Mouse (Mus musculus): ENCODE results near the gene Ebpl.

The Ebpl gene

DNA sequence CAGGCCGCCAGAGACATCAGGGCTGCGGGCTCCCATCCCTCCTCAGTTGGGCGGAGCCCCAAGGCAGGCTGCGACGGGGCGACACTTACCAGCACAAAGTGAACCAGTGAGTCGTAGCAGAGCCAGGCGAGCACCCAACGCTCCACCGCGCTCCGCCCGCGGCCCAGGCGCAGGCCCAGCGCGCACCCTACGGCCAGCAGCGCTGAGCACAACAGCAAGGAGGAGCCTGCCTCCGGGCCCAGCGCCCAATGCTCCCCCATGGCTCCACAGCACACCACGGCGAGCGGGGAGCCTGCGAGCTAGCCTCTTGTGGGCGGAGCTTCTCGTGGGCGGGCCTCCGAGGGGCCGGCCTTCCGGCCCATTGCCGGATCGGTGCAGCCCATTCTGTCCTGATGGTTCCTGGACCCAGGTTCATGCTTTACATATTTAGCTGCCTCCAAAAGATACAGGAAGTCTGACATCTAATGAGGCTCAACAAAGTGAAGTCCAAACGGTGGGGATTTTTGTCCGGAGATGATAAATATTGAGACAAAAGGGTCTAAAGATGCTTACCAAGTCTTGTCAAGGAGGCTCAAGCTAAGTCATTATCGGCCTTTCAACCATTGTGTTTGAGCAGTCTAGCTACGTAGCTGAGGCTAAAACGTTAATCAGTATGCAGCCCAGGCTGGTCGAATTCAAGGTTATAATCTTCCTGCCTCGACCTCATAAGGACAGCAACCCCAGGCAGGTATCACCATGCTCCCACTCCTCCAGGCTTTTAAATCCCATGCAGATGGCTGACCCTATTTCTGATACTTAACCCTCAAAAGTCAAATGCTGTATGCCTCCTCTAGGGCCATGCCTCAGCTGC lies at the start of gene Ebpl:
Gene Ebpl (minus strand): TSS at position 309 of the 850 bp plus-strand sequence.
- peak; percentile 94 for DNase-seq

DNA sequence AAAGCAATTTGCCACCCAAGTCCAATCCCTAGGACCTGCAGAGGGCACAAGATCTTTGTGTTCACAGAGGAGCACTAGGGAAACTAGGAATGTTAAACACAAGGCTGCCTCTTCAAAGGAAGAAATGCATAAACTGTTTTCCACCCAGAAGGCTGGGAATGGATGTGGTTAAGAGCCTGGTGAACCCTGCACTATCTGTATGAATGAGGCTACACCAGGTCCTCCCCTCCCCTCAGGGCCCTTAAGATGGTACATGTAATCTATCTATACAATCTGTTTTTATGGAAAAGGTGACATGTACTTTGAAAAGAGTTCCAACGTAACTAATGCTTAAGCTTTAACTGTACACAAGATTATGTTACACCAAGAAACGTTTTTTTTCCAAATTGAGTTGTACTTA lies 49.8 kb upstream of the Ebpl start:
- DNase-seq = no peak

DNA sequence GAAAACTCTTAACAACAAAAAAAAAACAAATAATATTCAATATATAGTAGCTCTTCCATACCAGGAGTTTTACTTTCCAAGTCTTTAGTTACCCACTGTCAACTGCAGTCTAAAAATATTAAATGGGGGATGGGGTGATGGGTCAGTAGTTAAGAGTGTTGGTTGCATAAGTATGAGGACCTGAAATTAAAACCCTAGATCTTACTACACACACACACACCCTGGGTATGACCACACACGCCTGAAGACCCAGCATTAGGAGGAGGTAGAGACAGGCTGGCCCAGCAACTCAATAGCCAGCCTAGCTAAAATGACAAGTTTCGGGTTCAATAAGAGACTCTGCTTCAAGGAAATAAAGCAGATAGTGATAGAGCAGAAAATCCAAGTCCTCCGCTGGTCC lies 46.8 kb upstream of the Ebpl start:
- no peak for DNase-seq

DNA sequence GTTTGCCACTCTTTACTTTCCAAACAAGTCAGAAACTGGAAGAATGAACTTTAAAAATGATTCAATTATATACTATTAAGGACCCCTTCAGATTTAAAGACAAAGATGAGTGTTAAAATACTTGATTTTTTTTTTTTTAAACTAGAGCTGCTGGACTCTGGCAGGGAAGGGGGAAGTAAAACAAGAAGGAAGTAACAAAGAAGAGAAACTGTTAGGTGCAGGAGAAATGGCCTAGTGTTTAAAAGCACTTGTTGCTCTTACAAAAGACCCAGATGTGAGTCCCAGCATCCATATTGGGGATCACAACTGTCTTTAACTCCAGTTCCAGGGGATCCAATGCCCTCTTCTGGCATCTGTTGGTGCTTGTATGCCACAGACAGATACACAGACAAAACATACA lies 45.5 kb upstream of the Ebpl start:
- DNase-seq = no peak

DNA sequence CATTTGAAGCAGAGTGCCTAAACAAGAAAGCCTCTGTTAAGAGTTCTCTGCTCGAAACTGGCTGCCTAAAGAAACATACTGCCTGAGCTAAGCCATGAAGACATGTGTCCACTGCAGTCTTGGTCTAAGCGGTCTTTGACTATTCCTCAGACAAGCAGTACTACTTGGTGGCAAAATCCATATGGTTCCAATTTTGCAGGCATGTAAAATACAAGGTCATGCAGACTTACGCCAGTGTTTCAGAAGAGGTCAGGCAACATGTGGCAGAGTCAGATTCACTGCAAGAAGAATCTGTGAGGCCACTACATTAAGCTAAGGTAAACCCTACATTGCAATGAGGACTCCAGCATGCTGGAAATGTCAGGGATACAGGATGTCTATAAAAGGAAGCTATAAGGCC lies 44.7 kb upstream of the Ebpl start:
- peak; percentile 58 for DNase-seq

DNA sequence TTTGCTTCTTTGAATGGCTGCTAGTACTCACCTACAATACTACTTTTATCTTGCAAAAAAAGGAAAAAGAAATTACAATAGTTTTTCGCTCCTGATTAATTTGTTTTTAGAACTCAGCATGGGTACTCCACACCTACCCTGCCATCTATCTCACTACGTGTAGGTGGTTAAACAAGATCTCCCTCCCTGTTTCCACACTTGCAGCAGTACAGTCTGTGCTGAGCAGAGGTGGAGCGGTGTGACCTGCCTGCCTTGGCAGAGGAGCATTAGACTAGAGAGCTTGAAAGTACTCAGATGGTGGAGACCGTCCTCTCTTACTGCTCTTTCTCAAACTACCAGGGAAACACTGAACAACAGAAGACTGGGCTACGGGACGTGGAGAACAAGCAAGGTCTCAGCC lies 34.5 kb upstream of the Ebpl start:
- DNase-seq = no peak

DNA sequence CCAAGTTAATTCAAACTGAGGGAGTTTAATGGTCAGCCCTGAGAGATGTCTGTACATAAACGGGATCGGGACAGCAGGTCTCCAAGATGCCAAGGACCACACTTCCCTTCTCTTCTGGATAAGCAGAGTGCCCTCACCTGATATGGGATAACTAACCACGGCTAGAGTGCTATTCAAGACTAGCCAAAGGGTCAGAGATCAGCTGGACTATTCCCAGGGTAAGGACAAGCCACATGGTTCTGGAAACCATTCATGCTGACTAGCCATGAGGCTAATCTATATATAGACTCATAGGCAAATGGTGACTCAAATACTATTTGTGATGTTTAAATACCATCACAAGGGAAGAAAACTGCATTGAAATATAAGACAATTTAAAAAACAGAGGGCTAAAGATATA lies 30.3 kb upstream of the Ebpl start:
- DNase-seq = no peak

DNA sequence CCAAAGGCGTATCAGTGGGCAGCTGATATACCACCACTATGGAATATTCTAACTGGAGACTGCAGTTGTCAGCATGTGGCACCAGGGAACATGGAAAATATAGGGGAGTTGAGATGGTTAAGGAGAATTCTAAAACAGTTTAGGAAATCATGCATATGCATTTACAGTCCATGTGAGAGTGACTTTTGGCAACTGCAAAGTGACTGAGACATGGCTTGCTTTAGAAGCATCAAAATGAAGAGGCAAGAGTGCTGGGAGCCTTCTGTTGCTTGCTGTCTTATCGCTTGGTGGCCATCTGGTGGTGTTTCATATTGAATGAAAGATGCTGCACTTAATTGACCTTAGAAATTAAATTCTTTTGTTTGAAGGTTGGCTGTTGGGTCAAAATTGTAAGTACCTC lies 7.1 kb upstream of the Ebpl start:
- DNase-seq = no peak

DNA sequence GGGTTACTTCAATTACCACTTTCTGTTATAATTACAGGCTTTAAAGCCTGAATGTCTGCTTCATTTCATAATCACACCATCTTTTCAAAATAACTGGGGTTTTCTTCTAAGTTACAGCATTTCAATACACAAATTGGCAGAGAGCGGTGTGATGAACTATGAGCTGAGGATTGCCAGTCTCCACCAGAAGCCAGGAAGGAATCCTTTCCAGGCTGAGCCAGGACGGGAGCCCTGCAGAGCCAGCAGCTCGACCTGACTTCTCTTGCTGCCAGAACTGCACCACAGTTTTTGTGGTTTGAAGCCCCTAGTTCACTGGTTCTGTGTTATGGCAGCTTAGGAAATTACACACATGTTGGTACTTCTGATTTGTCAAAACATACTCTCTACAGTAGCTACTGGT lies 4.4 kb upstream of the Ebpl start:
- DNase-seq = no peak

DNA sequence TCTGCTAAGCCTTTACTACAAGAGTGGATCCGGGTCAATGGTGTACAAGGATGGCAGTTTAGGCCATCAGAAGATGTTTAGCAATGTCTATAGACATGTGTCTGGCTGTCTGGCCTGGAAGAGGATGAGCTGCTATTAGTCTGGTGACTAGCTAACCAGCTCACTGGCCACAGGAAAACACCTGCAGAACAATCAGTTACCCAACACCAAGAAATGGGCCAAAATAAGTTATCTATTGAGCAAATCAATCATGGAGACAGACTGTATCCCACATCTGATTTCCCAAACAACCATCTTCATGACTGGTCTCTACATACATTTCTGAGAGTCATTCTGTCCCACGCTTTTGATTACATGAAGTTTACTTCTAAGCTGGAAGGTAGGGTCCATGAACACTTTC lies 3.5 kb upstream of the Ebpl start:
- no peak for DNase-seq

DNA sequence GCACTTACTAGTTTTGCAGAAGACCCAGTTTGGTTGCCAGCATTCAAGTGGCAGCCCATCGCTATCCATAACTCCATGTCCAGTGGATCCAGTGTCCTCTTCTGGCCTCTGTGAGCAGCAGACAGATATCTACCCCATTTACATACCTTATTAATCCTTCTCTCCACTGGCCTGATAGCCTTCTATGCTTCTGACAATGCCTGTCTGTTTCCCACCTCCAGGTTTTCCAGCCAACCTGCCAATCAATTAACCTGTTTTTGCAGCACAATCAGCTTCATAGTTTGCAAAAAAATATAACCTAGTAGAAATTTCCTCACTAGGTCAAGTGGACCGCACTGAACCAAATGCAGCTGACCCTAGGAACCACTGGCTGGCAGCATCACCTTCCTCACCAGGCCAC lies 2.0 kb upstream of the Ebpl start:
- DNase-seq = no peak

DNA sequence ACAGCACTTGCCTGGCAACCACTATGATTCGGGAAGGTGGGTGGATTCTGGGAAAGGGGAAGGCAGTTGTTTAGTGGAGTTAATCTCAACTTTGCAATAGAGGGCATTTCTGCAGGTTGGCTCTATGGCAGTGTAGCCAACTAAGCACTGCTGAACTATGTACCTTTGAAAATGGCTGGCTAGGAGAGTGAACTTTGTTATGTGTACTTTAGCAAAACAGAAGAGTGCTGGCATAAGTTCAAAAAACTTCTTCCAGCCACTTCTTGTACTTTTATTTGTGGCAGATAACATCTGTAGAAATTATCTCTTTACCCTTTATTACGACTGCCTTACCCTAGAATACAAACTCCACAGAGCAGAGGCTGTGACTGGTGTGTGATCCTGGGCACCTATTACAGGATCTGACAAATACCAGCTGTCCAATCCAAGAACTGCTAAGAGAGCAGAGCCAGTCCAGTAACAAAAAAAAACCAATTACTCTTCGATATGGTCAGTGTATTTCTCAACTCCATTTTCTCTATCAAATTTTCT lies 807 bp upstream of the Ebpl start:
- DNase-seq = no peak

DNA sequence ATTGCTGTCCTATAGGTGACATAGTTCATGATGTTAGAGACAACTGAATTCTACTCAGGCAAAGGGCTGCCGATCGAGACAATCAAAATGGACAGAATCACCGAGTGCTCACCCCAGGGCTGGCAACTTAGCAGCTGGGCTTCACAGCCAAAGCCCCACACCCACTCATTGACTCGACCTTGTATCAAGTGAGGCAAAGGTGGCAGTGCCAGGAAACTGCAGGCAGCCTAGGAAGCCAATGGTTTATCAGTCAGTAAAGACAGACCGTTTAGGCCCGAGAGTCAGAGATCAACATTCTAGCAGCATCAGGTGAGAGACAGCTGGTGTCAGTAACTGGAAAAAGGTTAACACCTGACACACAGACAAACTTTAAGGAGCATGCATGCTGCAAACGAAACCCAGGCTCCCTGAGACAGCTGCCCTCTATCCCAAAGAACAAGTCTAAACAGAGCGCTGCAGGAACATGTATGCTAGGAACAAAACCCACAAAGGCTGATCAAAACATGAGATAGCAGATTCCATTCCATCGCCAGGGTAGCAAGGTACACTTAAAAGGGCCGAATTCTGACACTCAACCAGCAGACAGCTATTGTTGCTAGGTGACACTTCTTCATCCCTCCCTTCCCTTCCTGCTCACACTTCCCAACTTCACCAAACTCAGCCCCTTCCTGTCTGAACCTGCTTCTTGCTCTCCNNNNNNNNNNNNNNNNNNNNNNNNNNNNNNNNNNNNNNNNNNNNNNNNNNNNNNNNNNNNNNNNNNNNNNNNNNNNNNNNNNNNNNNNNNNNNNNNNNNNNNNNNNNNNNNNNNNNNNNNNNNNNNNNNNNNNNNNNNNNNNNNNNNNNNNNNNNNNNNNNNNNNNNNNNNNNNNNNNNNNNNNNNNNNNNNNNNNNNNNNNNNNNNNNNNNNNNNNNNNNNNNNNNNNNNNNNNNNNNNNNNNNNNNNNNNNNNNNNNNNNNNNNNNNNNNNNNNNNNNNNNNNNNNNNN lies 5.7 kb downstream of the Ebpl start:
- DNase-seq = no peak

DNA sequence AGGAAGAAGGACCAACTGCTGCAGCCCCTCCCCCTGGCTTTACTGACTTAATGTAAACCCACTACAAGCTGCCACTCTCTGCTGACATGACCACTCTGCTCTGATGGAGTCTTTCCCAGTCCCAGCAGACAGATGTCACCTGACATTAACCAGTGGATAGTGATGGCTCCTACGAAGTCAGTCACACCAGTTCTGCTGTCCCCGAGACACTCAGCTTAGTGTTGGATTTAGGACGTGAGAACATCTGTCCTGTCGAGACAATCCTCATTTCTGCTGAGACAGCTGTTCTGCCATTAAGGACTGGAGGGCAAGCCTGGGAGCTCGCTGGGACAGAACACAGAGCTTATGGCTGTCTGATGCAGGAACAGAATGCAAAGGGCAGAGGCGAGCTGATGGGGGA lies 9.4 kb downstream of the Ebpl start:
- no peak for DNase-seq

DNA sequence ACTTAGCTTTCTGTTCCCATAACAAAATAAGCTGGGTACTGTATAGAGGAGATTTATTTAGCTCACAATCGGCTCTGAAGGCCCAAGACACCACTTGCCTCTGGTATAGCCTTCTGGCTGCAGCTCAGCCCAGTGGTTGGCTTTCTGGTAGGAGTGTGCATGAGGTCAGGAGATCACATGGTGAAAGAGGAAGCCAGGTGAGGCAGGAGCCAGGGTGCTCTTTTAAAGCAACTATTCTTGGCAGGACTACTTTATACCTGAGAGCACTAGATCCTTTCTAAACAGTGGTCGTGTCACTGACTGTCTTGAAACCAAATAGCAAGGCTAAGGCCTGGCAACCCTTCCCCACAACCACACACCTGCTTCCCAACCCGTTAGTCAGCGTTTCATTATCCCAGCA lies 10.4 kb downstream of the Ebpl start:
- no peak for DNase-seq

DNA sequence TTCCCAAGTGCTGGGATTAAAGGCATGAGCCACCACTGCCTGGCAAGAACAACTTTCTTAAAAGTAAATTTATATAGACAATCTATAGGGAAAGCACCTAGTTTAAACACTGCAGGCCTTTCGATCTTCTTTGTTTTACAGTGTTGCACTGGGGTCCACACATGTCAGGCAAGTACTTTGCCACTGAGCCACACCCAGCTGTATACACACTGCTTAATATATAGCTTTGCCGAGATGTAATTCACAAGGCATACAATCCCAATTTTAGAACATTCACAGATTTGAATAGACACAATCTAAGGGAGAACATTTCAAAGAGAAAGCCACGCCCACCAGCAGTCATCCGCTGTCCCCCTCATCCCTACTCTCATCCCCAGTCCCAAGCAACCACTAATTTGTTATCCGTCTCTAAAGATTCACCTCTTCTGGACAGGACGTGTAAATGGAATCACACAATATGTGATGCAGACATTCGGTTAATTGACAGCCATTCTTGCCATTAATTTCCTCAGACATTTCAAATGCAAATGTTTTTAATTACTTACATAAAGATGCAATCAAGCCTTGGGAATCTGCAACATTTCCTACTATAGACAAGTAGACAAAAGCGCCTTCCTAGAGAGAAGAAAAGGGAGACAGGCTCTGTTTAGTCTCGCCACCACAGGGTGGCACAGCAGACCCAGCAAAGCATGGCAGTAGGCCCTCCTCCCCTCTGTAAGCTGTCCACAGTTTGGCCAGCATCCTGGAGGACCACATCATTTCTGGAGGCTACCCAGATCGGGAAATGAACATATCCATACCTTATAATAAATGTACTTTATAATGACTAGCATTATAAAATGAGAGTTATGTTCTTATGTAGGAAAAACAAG lies 13.2 kb downstream of the Ebpl start:
- peak; percentile 26 for DNase-seq

DNA sequence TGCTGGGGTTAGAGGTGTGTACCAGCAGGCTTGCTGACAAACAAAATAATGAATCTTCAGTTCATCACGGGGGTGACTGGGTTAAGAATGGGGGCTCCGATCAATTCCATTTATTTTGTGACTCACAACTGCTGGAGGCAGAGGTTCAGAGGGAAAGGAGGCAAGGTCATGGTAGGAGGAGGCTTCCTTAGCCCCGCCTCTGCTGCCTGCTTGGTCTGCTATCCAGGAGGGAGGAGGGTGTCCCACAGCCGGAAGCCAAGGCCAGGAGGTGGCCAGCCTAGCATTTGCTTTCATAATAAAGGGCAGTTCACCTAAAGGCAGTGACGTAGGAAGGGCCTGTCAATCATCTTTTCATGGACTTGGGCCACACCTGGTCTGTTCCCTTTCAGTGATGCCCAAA lies 15.6 kb downstream of the Ebpl start:
- no peak for DNase-seq

DNA sequence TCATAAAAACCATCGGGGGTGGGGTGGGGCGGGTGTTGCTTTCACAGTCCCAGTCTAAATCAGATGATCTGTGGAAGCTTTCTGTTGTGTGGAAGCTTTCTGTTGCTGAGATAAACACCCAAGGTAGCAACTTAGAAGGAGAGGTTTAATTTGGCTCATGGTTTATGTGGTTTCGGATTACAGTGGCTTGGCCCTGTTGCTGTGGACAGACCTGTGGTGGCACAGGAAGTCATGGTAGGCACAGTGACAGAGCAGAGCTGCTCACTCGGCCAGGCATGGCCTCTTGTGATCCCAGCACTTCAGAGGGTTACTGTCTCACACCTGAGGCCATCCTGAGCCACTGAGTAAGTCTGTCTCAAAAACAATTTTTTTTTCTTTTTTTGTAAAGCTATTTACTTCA lies 20.9 kb downstream of the Ebpl start:
- no peak for DNase-seq

DNA sequence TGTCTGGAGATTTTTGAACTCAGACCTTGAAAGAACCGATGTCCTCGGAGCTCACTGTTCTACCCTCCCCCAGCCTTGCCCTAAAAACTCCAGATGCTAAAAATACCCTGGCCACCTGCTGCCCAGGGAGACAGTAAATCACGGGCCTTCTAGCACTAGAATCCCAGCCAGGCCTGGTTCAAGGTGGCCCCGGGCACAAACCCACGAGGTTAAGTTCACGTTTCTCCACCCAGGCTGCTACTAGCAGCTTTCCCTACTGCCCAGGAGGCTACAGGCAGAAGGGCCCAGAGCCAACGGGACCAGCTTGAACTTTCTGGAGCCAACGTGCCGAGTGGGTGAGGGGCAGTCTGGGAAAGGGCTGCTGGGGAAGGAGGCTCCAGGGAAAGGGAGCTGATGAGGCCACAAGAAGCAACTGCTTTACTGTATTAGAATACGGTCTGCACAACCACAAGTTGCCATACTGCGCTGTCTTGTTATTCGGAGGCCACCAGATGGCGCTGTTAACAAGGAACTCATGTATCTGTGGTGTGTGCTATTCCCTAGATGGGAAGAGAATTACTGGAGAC lies 29.2 kb downstream of the Ebpl start:
- DNase-seq = peak; percentile 88

DNA sequence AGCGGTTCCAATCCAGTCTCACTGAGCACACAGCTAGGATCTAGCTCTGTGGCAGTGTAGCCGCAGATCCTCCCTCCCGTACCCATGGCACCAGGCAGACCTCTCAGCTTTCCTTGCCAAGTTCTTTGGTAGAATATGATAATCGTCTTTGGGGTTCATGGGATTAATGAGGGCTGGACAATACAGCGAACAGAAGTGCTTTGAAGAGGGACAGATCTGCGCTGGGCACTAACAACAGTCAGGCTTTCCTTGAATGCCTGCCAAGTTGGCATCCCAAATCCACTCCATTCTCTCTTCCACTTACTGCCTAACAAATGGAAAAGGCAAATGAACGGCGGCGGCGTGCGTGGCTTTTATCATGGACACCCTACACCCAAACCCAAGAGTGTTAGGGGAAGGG lies 29.6 kb downstream of the Ebpl start:
- no peak for DNase-seq

DNA sequence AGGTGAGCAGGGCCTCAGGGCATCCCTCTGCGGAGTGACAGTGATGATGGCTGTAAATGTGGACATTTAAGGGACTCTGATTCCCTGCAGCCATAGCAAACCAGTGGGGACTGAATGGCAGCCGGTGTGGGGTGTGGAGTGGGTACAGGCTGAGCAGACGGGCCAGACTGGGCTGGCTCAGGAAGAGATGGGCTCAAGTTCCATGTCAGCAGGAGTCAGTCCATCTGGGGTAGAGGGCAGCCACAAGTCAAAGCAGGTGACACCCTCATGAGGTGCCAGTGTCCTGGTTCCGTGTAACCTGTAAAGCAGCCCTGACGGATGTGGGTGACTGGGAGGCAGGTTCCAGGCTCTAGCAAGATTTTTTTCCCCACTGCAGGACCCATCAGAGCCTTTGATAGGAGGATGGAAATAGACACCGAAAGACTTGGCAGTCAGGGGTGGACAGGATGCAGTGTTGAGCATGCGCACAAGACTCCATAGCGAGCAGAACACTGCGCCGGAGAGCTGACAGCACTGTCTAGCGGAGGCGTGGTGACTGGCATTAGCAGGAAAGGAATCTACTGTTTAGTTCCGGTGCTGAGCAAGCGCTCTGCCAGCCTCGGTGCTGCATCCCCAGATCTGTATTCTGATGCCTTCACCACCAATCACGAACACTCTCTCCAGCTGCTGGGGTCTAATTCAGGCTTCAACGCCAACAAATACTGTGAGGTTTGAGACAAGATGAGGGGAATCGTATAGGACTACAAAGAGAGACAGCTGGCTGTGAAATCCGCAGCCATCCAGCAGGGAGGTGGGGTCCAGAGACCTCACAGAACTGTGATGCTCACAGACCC lies 32.4 kb downstream of the Ebpl start:
- DNase-seq = peak; percentile 80

Measured in embryo, embryonic 11 days (tissue).